Mouse (Mus musculus): ENCODE results near the gene Pax7. TPM values are rescaled to one million over a fixed set of nuclear protein-coding genes. Genes with fewer than 3 reads are reported as not detected.

The Pax7 gene
- total and polyA plus RNA-seq, 3 experiments: not detected

DNA sequence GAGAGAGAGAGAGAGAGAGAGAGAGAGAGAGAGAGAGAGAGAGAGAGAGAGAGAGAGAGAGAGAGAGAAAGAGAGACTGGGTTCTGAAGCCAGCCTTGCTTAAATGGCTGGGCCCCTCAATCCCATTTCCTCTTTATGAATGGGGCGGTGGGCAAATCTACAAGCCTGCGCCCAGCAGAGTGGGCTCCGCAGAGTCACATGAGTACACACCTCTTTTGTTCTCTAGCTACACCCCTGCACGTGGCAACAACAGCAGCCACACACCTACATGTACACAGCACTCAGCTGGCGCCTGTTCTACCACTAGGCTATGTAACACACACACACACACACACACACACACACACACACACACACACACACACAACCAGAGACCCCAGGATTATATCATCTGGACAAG is 21.9 kb downstream of the Pax7 start:
- in situ Hi-C loops (cut with MboI; ENCODE audit: low pct_ligation_motif_present, low pct_unique_long_range_greater_than_20kb, low sequenced_read_pairs) (no loop called here), dilution Hi-C loops (cut with MboI; ENCODE audit: extremely low pct_ligation_motif_present, extremely low pct_unique_long_range_greater_than_20kb, low sequenced_read_pairs) (no loop called here)
- peaks cover 75% of the 10 kb centered on the region for H3K27me3 ChIP-seq (replicated peaks)
- no peak overlapping the region for H3K27ac ChIP-seq (ENCODE audit: insufficient read depth, low read depth)
- TF ChIP-seq MAX (IDR thresholded peaks at IDR 0.05; ENCODE audit: low read length) (no peak), RAD21 (IDR thresholded peaks at IDR 0.05; ENCODE audit: low read depth, low read length) (no peak), PAX5 (IDR thresholded peaks at IDR 0.05; ENCODE audit: low read length) (no peak), CHD1 (IDR thresholded peaks at IDR 0.05; ENCODE audit: low read depth, low read length) (no peak), SIN3A (IDR thresholded peaks at IDR 0.05; ENCODE audit: low read length) (no peak), NELFE (IDR thresholded peaks at IDR 0.05; ENCODE audit: low read depth, low read length) (no peak), KAT2A (IDR thresholded peaks at IDR 0.05; ENCODE audit: insufficient replicate concordance, low read length) (no peak), POLR2A (IDR thresholded peaks at IDR 0.05; ENCODE audit: low read depth, low read length) (no peak), MXI1 (IDR thresholded peaks at IDR 0.05; ENCODE audit: low read depth, low read length) (no peak), ZC3H11A (IDR thresholded peaks at IDR 0.05; ENCODE audit: low read depth, low read length) (no peak), BHLHE40 (IDR thresholded peaks at IDR 0.05; ENCODE audit: low read depth, low read length) (no peak), UBTF (IDR thresholded peaks at IDR 0.05; ENCODE audit: low read depth, low read length) (no peak), ELF1 (IDR thresholded peaks at IDR 0.05; ENCODE audit: low read depth, low read length) (no peak), NRF1 (IDR thresholded peaks at IDR 0.05; ENCODE audit: low read depth, low read length) (no peak), MYC (IDR thresholded peaks at IDR 0.05; ENCODE audit: low read depth, low read length) (no peak), EP300 (IDR thresholded peaks at IDR 0.05; ENCODE audit: low read length) (no peak), MEF2A (IDR thresholded peaks at IDR 0.05; ENCODE audit: borderline replicate concordance, low read depth, low read length) (no peak), TBP (conservative IDR thresholded peaks at IDR 0.05; ENCODE audit: low read depth, low read length) (no peak), HCFC1 (IDR thresholded peaks at IDR 0.05; ENCODE audit: low read depth, low read length) (no peak)
- no peak overlapping the region for H3K9ac ChIP-seq (ENCODE audit: insufficient read depth, low read depth)
- H3K9me3 ChIP-seq (replicated peaks; ENCODE audit: low read length): no peaks in the 10 kb centered on the region
- DNase-seq (ENCODE audit: extremely low read depth): no peak
- H3K79me2 ChIP-seq (replicated peaks; ENCODE audit: control insufficient read depth, extremely low read depth, insufficient read depth, poor library complexity, severe bottlenecking): no peaks in the 10 kb centered on the region
- H3K4me1 ChIP-seq (ENCODE audit: control insufficient read depth in 1 of 2, insufficient read depth in 2 of 2): peaks cover 4 to 11% of the 10 kb centered on the region in 2 experiments
- no peaks in the 10 kb centered on the region for H3K36me3 ChIP-seq (replicated peaks in 1 of 2; ENCODE audit: control insufficient read depth in 1 of 2, insufficient read depth in 1 of 2, low read length in 1 of 2)
- no peak overlapping the region for H3K4me3 ChIP-seq (replicated peaks in 1 of 3; ENCODE audit: low read depth in 2 of 3, low read length in 2 of 3, poor library complexity in 1 of 3)
- no peak overlapping the region for H3K4me2 ChIP-seq (ENCODE audit: insufficient read depth, low read depth, poor library complexity, severe bottlenecking)

DNA sequence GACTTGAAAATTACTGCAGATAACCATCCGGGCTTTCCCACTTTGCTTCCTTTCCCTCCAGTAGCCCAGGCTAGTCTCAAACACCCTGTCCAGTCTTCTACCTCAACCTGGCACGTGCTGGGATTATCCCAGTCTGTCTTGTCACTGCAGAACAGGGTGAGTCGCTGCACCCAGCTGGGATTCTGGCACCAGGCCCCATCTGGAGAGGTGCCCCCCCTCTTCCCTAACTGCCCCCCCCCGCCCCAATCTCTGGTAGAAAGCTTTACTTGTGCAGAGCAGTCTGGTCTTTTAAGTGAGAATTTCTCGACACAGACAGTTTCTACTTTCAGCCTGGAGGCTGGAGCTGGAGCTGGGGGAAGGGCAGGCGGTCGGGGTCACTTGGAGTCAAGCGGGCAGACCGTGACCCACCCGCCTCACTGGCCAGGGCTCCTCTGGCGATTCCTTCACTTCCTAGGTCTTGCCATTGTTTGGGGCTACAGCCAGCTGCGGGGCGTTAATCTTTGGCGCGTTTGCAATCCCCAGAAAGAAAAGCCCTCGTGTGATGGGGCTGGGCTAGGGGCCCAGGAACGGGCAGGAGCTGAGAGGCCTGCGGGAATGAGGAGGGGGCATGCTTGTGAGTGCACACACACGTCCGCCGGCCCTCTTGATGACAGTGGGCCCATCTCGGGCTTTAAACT is 22.4 kb downstream of the Pax7 start:
- Histone ChIP-seq H3K4me1 (ENCODE audit: control insufficient read depth in 1 of 2, insufficient read depth in 2 of 2) (peaks cover 4 to 11% of the 10 kb centered on the region in 2 experiments), H3K9ac (ENCODE audit: insufficient read depth, low read depth) (no peak overlapping the region), H3K27ac (ENCODE audit: insufficient read depth, low read depth) (no peak overlapping the region), H3K36me3 (replicated peaks in 1 of 2; ENCODE audit: control insufficient read depth in 1 of 2, insufficient read depth in 1 of 2, low read length in 1 of 2) (no peaks in the 10 kb centered on the region), H3K27me3 (replicated peaks) (peaks cover 71% of the 10 kb centered on the region), H3K4me3 (replicated peaks in 1 of 3; ENCODE audit: low read depth in 2 of 3, low read length in 2 of 3, poor library complexity in 1 of 3) (no peak overlapping the region), H3K4me2 (ENCODE audit: insufficient read depth, low read depth, poor library complexity, severe bottlenecking) (no peak overlapping the region), H3K9me3 (replicated peaks; ENCODE audit: low read length) (no peaks in the 10 kb centered on the region), H3K79me2 (replicated peaks; ENCODE audit: control insufficient read depth, extremely low read depth, insufficient read depth, poor library complexity, severe bottlenecking) (no peaks in the 10 kb centered on the region)
- in situ Hi-C loops (cut with MboI; ENCODE audit: low pct_ligation_motif_present, low pct_unique_long_range_greater_than_20kb, low sequenced_read_pairs) (no loop called here), dilution Hi-C loops (cut with MboI; ENCODE audit: extremely low pct_ligation_motif_present, extremely low pct_unique_long_range_greater_than_20kb, low sequenced_read_pairs) (no loop called here)
- DNase-seq (ENCODE audit: extremely low read depth): no peak
- TF ChIP-seq IRF4 (IDR thresholded peaks at IDR 0.05; ENCODE audit: low read depth, low read length): no peak
- no peak for TF ChIP-seq TBP (conservative IDR thresholded peaks at IDR 0.05; ENCODE audit: low read depth, low read length)
- no peak for TF ChIP-seq RAD21 (IDR thresholded peaks at IDR 0.05; ENCODE audit: low read depth, low read length)
- no peak for TF ChIP-seq USF2 (conservative IDR thresholded peaks at IDR 0.05; ENCODE audit: low read depth, low read length)
- TF ChIP-seq MAX (IDR thresholded peaks at IDR 0.05; ENCODE audit: low read length): no peak
- TF ChIP-seq RCOR1 (conservative IDR thresholded peaks at IDR 0.05; ENCODE audit: low read depth, low read length): no peak
- TF ChIP-seq ETS1 (conservative IDR thresholded peaks at IDR 0.05; ENCODE audit: low read depth, low read length): no peak
- TF ChIP-seq MEF2A (IDR thresholded peaks at IDR 0.05; ENCODE audit: borderline replicate concordance, low read depth, low read length): no peak
- no peak for TF ChIP-seq NELFE (IDR thresholded peaks at IDR 0.05; ENCODE audit: low read depth, low read length)
- no peak for TF ChIP-seq ZC3H11A (IDR thresholded peaks at IDR 0.05; ENCODE audit: low read depth, low read length)
- no peak for TF ChIP-seq MYC (IDR thresholded peaks at IDR 0.05; ENCODE audit: low read depth, low read length)
- TF ChIP-seq MAZ (IDR thresholded peaks at IDR 0.05; ENCODE audit: low read depth, low read length): no peak
- no peak for TF ChIP-seq ELF1 (IDR thresholded peaks at IDR 0.05; ENCODE audit: low read depth, low read length)
- TF ChIP-seq NRF1 (IDR thresholded peaks at IDR 0.05; ENCODE audit: low read depth, low read length): no peak
- TF ChIP-seq CHD1 (IDR thresholded peaks at IDR 0.05; ENCODE audit: low read depth, low read length): no peak
- TF ChIP-seq USF1 (IDR thresholded peaks at IDR 0.05; ENCODE audit: low read depth, low read length): no peak
- no peak for TF ChIP-seq JUND (conservative IDR thresholded peaks at IDR 0.05; ENCODE audit: low read depth, low read length)
- TF ChIP-seq SMC3 (IDR thresholded peaks at IDR 0.05; ENCODE audit: low read depth, low read length): no peak
- TF ChIP-seq HCFC1 (IDR thresholded peaks at IDR 0.05; ENCODE audit: low read depth, low read length): no peak
- no peak for TF ChIP-seq MXI1 (IDR thresholded peaks at IDR 0.05; ENCODE audit: low read depth, low read length)

Data from CH12.LX (cell line).